Mouse (Mus musculus) adrenal gland, postnatal 25 days (tissue): ENCODE data around the gene Prickle3. TPM values are rescaled to one million over a fixed set of nuclear protein-coding genes. Genes with fewer than 3 reads are reported as not detected.
A peak's percentile ranks its signal among the peaks of the same experiment; 100 is the strongest.

Experiments used
- DNase-seq: peaks from one replicate; pipeline ENCODE4 v3.0.0; 2021; ENCODE audit warnings: mixed read lengths
- long read RNA-seq: library from polyadenylated mRNA; stranded (forward); transcript quantifications from one replicate; pipeline ENCODE4 v2.0.0, GENCODE M21; 2021
- total RNA-seq: library from RNA; stranded (reverse); gene quantifications from 2 replicates; pipeline ENCODE4 v1.2.3, GENCODE M21; 2021

The Prickle3 gene
- total RNA-seq = 17.9 and 20.0 TPM in 2 replicates
- long read RNA-seq, transcript Prickle3-201 (9 exons, 2,301 nt) = major isoform, 5 of 6 reads
- long read RNA-seq, partial matches to known transcripts = 0 of 6 reads
- long read RNA-seq, other reads (novel, unspliced or antisense) = 0 of 6 reads

GRCm38 (mm10) chrX:7657221-7657639, at the start of gene Prickle3:
Prickle3 (plus strand) TSS chrX:7657260.
- DNase-seq = peak; percentile 69

- DNase-seq = no peak
Measured at GRCm38 (mm10) chrX:7610035-7610434, 47.0 kb upstream of the Prickle3 start.

GRCm38 (mm10) chrX:7610536-7611258, 46.4 kb upstream of the Prickle3 start:
- DNase-seq = no peak

GRCm38 (mm10) chrX:7617889-7618551, 39.0 kb upstream of the Prickle3 start:
- DNase-seq = no peak

GRCm38 (mm10) chrX:7632560-7632959, 24.5 kb upstream of the Prickle3 start:
- no peak for DNase-seq

- no peak for DNase-seq
Measured at GRCm38 (mm10) chrX:7635101-7635500, 22.0 kb upstream of the Prickle3 start.

- peak; percentile 85 for DNase-seq
Measured at GRCm38 (mm10) chrX:7638401-7639091, 18.5 kb upstream of the Prickle3 start, which contains the start of gene Syp. Syp (plus strand) TSS chrX:7638471.

- no peak for DNase-seq
Measured at GRCm38 (mm10) chrX:7639536-7640325, 17.3 kb upstream of the Prickle3 start.

GRCm38 (mm10) chrX:7640785-7641184, 16.3 kb upstream of the Prickle3 start:
- no peak for DNase-seq

- peak; percentile 77 for DNase-seq
Measured at GRCm38 (mm10) chrX:7645349-7645748, 11.7 kb upstream of the Prickle3 start.

GRCm38 (mm10) chrX:7648671-7649304, 8.3 kb upstream of the Prickle3 start:
- peak; percentile 76 for DNase-seq

- DNase-seq = peak; percentile 58
Measured at GRCm38 (mm10) chrX:7658031-7658784, 1.1 kb downstream of the Prickle3 start.

- no peak for DNase-seq
Measured at GRCm38 (mm10) chrX:7658785-7659589, 1.9 kb downstream of the Prickle3 start.

- no peak for DNase-seq
Measured at GRCm38 (mm10) chrX:7661086-7661485, 4.0 kb downstream of the Prickle3 start.

GRCm38 (mm10) chrX:7662936-7663335, 5.9 kb downstream of the Prickle3 start:
- no peak for DNase-seq

- DNase-seq = peak; percentile 36
Measured at GRCm38 (mm10) chrX:7664791-7665190, 7.7 kb downstream of the Prickle3 start.

- no peak for DNase-seq
Measured at GRCm38 (mm10) chrX:7665739-7666502, 8.9 kb downstream of the Prickle3 start.

GRCm38 (mm10) chrX:7670390-7670881, 13.4 kb downstream of the Prickle3 start:
- DNase-seq = peak; percentile 77
